Mouse (Mus musculus) limb, embryonic 13.5 days (tissue): Measurements from ENCODE around the gene Tpk1. TPM values are rescaled to one million over a fixed set of nuclear protein-coding genes. Genes with fewer than 3 reads are reported as not detected.

Experiments used
- ATAC-seq: fragments of 200-750 bp; cut with Nextera tagmentation; 2 replicates; pipeline ENCODE4 v1.8.0; 2017; ENCODE audit warnings: low read depth, moderate number of reproducible peaks, moderate TSS enrichment; ENCODE audit not compliant: low FRiP score
- H3K27ac ChIP-seq: fragments of 300-500 bp; sonication (generic); 2 replicates; pipeline ENCODE4 v1.5.1; 2015; ENCODE audit warnings: inconsistent platforms, mild to moderate bottlenecking, moderate library complexity
- H3K27me3 ChIP-seq: fragments of 300-500 bp; sonication (generic); 2 replicates; pipeline ENCODE4 v1.6.1; 2015; ENCODE audit warnings: mild to moderate bottlenecking, inconsistent platforms
- H3K36me3 ChIP-seq: fragments of 300-500 bp; sonication (generic); 2 replicates; pipeline ENCODE4 v1.6.1; 2015; ENCODE audit warnings: inconsistent platforms, mild to moderate bottlenecking, moderate library complexity
- H3K4me1 ChIP-seq: fragments of 300-500 bp; sonication (generic); 2 replicates; pipeline ENCODE4 v1.6.1; 2015; ENCODE audit warnings: inconsistent platforms
- H3K4me2 ChIP-seq: fragments of 300-500 bp; sonication (generic); replicated peaks from 2 replicates; pipeline ENCODE4 v1.6.1; 2015; ENCODE audit warnings: inconsistent platforms, mild to moderate bottlenecking, moderate library complexity
- H3K4me3 ChIP-seq: fragments of 300-500 bp; sonication (generic); 2 replicates; pipeline ENCODE4 v1.5.1; 2015; ENCODE audit warnings: moderate library complexity, mild to moderate bottlenecking, inconsistent platforms
- H3K9ac ChIP-seq: fragments of 300-500 bp; sonication (generic); 2 replicates; pipeline ENCODE4 v1.6.1; 2015; ENCODE audit warnings: mild to moderate bottlenecking, inconsistent platforms
- H3K9me3 ChIP-seq: fragments of 300-500 bp; sonication (generic); 2 replicates; pipeline ENCODE4 v1.6.1; 2016; ENCODE audit warnings: inconsistent platforms
- WGBS: fragments of 180-500 bp; shearing (Covaris S2); methylation state at CpG from one replicate; pipeline ENCODE4 v1.1.7; 2015; 5-methylcytosine and 5-hydroxymethylcytosine counted together
- polyA plus RNA-seq: library from polyadenylated mRNA; unstranded; fragments of >200 nt; fragmentation: Nextera tagmentation; extraction: Ambion mirVana; gene quantifications from 2 replicates; pipeline ENCODE4 v1.2.1, GENCODE M21; 2015

The Tpk1 gene
- polyA plus RNA-seq, result 9.0 and 10.2 TPM in 2 replicates

- 0 out of 2 replicates have a peak, but pooled peaks cover 5% of the 10 kb centered on the region for H3K9me3 ChIP-seq
- peak within 1 kb of the TSS; percentile 98 for H3K27ac ChIP-seq
- no peaks in the 10 kb centered on the region for H3K4me1 ChIP-seq
- no peaks in the 10 kb centered on the region for H3K27me3 ChIP-seq
- ATAC-seq, result peak; percentile 98
- peak within 1 kb of the TSS; percentile 78 for H3K9ac ChIP-seq
- no peaks in the 10 kb centered on the region for H3K36me3 ChIP-seq
- peak within 1 kb of the TSS; percentile 68 for H3K4me2 ChIP-seq
- peak within 1 kb of the TSS; percentile 58 for H3K4me3 ChIP-seq
- under 1% methylated on average over 56 of the region's 63 CpGs for WGBS
Measured at GRCm38 (mm10) chr6:43665677-43666546, at the start of gene Tpk1. Gene Tpk1 (minus strand): TSS chr6:43666278.

GRCm38 (mm10) chr6:43702810-43703614 is 36.9 kb upstream of the Tpk1 start:
- Histone ChIP-seq H3K4me1 (no peaks in the 10 kb centered on the region), H3K9ac (no peak overlapping the region), H3K27ac (no peak overlapping the region), H3K36me3 (no peaks in the 10 kb centered on the region), H3K9me3 (no peaks in the 10 kb centered on the region), H3K27me3 (no peaks in the 10 kb centered on the region), H3K4me2 (no peak overlapping the region), H3K4me3 (no peak overlapping the region)
- WGBS, result 48% methylated on average over 6 of the region's 6 CpGs
- no peak for ATAC-seq

DNA sequence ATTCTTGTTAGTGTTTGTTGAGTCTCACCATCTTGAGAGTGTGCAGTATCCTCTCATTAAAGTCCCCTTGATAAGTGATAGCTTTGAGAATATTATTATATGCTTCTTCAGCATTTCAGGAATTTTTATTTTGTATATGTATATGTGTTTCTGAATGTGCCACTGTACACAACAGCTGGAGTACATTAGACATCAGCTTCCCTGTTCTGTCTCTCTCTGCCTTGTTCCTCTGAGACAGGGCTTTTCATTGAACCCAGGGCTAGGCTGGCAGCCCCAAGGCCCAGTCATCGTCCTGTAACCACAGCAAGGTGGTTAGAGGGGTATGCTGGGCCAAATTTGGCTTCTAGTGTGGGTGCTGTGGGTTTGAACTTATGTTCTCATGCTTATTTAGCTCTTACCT is 25.8 kb upstream of the Tpk1 start:
- Histone ChIP-seq H3K4me3 (no peak overlapping the region), H3K4me2 (no peak overlapping the region), H3K27ac (no peak overlapping the region), H3K9me3 (no peaks in the 10 kb centered on the region), H3K4me1 (no peaks in the 10 kb centered on the region), H3K36me3 (no peaks in the 10 kb centered on the region), H3K27me3 (no peaks in the 10 kb centered on the region), H3K9ac (no peak overlapping the region)
- ATAC-seq, result no peak
- WGBS, result 95% methylated on average over 1 of the region's 1 CpGs

GRCm38 (mm10) chr6:43685985-43686384 is 19.9 kb upstream of the Tpk1 start:
- no peaks in the 10 kb centered on the region for H3K4me1 ChIP-seq
- no peaks in the 10 kb centered on the region for H3K9me3 ChIP-seq
- WGBS, result 50% methylated on average over 2 of the region's 2 CpGs
- no peaks in the 10 kb centered on the region for H3K27me3 ChIP-seq
- H3K27ac ChIP-seq, result no peak overlapping the region
- ATAC-seq, result no peak
- no peak overlapping the region for H3K9ac ChIP-seq
- no peaks in the 10 kb centered on the region for H3K36me3 ChIP-seq
- H3K4me3 ChIP-seq, result no peak overlapping the region
- no peak overlapping the region for H3K4me2 ChIP-seq

DNA sequence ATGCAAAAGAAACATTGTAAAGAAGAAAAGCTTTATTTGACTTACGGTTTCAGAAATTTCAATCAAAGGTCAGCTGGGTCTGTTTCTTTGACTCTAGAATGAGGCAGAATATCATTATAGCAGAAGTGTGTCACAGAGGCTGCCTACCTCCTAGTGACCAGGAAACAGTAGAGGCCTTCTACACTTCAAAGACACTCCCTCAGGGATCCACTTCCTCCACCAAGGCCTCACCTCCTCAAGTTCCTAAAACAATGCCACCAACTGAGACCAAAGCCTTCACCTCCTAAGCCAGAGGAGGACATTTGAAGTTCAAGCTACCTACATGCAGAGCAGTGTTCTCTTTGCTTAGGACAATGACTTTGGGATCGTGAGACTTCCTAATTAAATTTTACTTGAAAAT is 16.5 kb upstream of the Tpk1 start:
- ATAC-seq, result no peak
- H3K4me3 ChIP-seq, result no peak overlapping the region
- no peaks in the 10 kb centered on the region for H3K9me3 ChIP-seq
- no peaks in the 10 kb centered on the region for H3K4me1 ChIP-seq
- 50% methylated on average over 2 of the region's 2 CpGs for WGBS
- H3K27ac ChIP-seq, result no peak overlapping the region
- H3K36me3 ChIP-seq, result no peaks in the 10 kb centered on the region
- H3K4me2 ChIP-seq, result no peak overlapping the region
- no peaks in the 10 kb centered on the region for H3K27me3 ChIP-seq
- no peak overlapping the region for H3K9ac ChIP-seq

- Histone ChIP-seq H3K36me3 (no peaks in the 10 kb centered on the region), H3K9ac (no peak overlapping the region), H3K27me3 (no peaks in the 10 kb centered on the region), H3K27ac (no peak overlapping the region), H3K4me3 (no peak overlapping the region), H3K4me1 (no peaks in the 10 kb centered on the region; the same call in 1 of the 2 replicates), H3K9me3 (no peaks in the 10 kb centered on the region), H3K4me2 (no peak overlapping the region)
- no peak for ATAC-seq
- 89% methylated on average over 2 of the region's 2 CpGs for WGBS
Measured at GRCm38 (mm10) chr6:43678689-43679212, 12.7 kb upstream of the Tpk1 start.

DNA sequence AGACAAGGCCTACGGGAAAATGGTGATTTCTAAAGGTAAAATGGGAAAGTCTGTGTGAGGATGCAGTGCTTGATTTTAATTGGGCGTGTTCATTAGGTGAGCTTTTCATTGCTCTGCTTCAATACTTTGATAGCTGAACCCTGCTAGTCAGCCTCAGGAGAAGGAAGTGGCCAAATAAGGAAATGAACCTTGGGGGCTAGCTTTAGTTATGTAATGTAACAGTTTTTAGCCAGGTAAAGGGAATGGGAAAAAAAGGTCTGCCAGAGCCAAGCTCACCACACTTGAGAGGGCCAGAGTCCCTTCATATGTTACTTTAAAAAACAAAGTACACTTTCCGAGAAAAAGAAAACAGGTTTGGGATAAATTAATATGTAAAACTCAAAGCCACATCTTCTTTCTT is 11.5 kb upstream of the Tpk1 start:
- Histone ChIP-seq H3K4me3 (no peak overlapping the region), H3K9me3 (no peaks in the 10 kb centered on the region), H3K27ac (no peak overlapping the region), H3K9ac (no peak overlapping the region), H3K4me1 (no peaks in the 10 kb centered on the region; the same call in 1 of the 2 replicates), H3K36me3 (no peaks in the 10 kb centered on the region), H3K27me3 (no peaks in the 10 kb centered on the region), H3K4me2 (no peak overlapping the region)
- WGBS, result 81% methylated on average over 3 of the region's 3 CpGs
- no peak for ATAC-seq

- Histone ChIP-seq H3K9me3 (no peaks in the 10 kb centered on the region), H3K4me2 (no peak overlapping the region), H3K9ac (no peak overlapping the region), H3K4me3 (no peak overlapping the region), H3K27me3 (no peaks in the 10 kb centered on the region), H3K4me1 (no peaks in the 10 kb centered on the region; the same call in 1 of the 2 replicates), H3K27ac (no peak overlapping the region), H3K36me3 (no peaks in the 10 kb centered on the region)
- ATAC-seq, result no peak
- WGBS, result 43% methylated on average over 3 of the region's 3 CpGs
Measured at GRCm38 (mm10) chr6:43676139-43676538, 10.1 kb upstream of the Tpk1 start.

GRCm38 (mm10) chr6:43674986-43675760 is 9.1 kb upstream of the Tpk1 start:
- no peak overlapping the region for H3K9ac ChIP-seq
- no peak overlapping the region for H3K4me2 ChIP-seq
- ATAC-seq, result no peak
- no peaks in the 10 kb centered on the region for H3K36me3 ChIP-seq
- no peaks in the 10 kb centered on the region; the same call in 1 of the 2 replicates for H3K4me1 ChIP-seq
- WGBS, result 55% methylated on average over 3 of the region's 3 CpGs
- H3K27ac ChIP-seq, result no peak overlapping the region
- no peak overlapping the region for H3K4me3 ChIP-seq
- no peaks in the 10 kb centered on the region for H3K27me3 ChIP-seq
- H3K9me3 ChIP-seq, result no peaks in the 10 kb centered on the region

DNA sequence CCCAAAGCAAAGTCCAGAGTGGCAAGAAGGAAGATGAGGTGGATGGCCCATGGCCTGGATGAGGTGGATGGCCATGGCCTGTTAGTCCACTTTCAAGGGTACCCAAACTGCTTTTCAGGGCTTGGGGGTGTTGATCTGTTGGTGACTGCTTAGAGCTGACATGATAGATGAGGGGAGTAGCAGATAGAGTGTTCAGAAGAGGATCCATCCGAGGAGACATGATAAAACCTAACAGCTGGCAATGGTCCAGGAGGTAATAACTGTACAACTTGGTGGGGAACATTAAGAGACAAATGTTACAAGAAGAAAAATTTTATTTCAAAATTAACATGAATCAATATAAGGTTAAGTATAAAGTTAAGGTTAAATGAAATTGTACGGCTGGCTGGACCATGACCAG is 4.9 kb upstream of the Tpk1 start:
- Histone ChIP-seq H3K9ac (no peak overlapping the region), H3K4me2 (no peak overlapping the region), H3K27me3 (no peaks in the 10 kb centered on the region), H3K27ac (no peak overlapping the region), H3K4me3 (no peak overlapping the region), H3K9me3 (0 out of 2 replicates have a peak, but pooled peaks cover 5% of the 10 kb centered on the region), H3K36me3 (no peaks in the 10 kb centered on the region), H3K4me1 (no peaks in the 10 kb centered on the region; the same call in 1 of the 2 replicates)
- ATAC-seq, result no peak
- 80% methylated on average over 2 of the region's 2 CpGs for WGBS

DNA sequence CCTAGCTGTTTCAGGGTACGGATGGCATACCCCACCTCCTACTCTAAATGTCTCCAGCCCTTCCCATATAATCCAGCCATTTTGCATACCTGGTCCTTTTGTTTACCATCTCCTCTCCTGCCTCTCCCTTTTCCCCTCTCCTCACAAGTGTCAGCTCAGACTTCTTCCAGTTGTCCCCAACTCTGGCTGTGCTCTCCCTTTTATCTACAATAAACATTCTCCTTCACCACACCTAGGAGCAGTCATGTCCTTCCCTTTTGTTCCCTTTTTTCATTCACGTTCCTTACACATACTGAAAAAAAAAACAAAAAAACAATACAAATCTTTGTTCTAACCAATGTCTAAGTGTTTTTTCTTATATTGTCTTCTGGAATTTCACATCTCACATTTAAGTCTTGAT is 1.6 kb upstream of the Tpk1 start:
- Histone ChIP-seq H3K27ac (no peak overlapping the region), H3K9ac (no peak overlapping the region), H3K27me3 (no peaks in the 10 kb centered on the region), H3K9me3 (0 out of 2 replicates have a peak, but pooled peaks cover 5% of the 10 kb centered on the region), H3K36me3 (no peaks in the 10 kb centered on the region), H3K4me1 (no peaks in the 10 kb centered on the region), H3K4me3 (no peak overlapping the region), H3K4me2 (no peak overlapping the region)
- 89% methylated on average over 2 of the region's 2 CpGs for WGBS
- ATAC-seq, result no peak
